Mouse (Mus musculus): ENCODE results near the gene Jam2. TPM values are rescaled to one million over a fixed set of nuclear protein-coding genes. Genes with fewer than 3 reads are reported as not detected.

Jam2 gene
- polyA plus RNA-seq, 1 experiment from 2014 or later = 43.1 TPM

GRCm38 (mm10) chr16:84793401-84793800, 19.5 kb downstream of the Jam2 start:
- no peaks in the 10 kb centered on the region for H3K4me1 ChIP-seq
- H3K9me3 ChIP-seq = no peaks in the 10 kb centered on the region
- WGBS = 88% methylated on average over 14 of the region's 14 CpGs
- no peak overlapping the region for H3K4me2 ChIP-seq
- no peak for ATAC-seq (ENCODE audit: low FRiP score)
- H3K9ac ChIP-seq = no peak overlapping the region
- peaks cover 4% of the 10 kb centered on the region for H3K36me3 ChIP-seq (replicated peaks)
- no peaks in the 10 kb centered on the region for H3K27me3 ChIP-seq
- no peak overlapping the region for H3K27ac ChIP-seq
- no peak overlapping the region for H3K4me3 ChIP-seq (replicated peaks)

- no peak for ATAC-seq (ENCODE audit: low FRiP score)
- no peaks in the 10 kb centered on the region for H3K4me1 ChIP-seq
- H3K27me3 ChIP-seq = no peaks in the 10 kb centered on the region
- H3K4me2 ChIP-seq = no peak overlapping the region
- 63% methylated on average over 3 of the region's 3 CpGs for WGBS
- no peak overlapping the region for H3K4me3 ChIP-seq (replicated peaks)
- peaks cover 4% of the 10 kb centered on the region for H3K36me3 ChIP-seq (replicated peaks)
- H3K9me3 ChIP-seq = no peaks in the 10 kb centered on the region
- H3K9ac ChIP-seq = no peak overlapping the region
- H3K27ac ChIP-seq = no peak overlapping the region
Observed at GRCm38 (mm10) chr16:84795337-84795736, 21.4 kb downstream of the Jam2 start.

- no peaks in the 10 kb centered on the region for H3K4me1 ChIP-seq
- no peak overlapping the region for H3K4me3 ChIP-seq (replicated peaks)
- no peak overlapping the region for H3K27ac ChIP-seq
- 83% methylated on average over 9 of the region's 9 CpGs for WGBS
- no peak overlapping the region for H3K4me2 ChIP-seq
- ATAC-seq (ENCODE audit: low FRiP score) = no peak
- no peaks in the 10 kb centered on the region for H3K9me3 ChIP-seq
- H3K9ac ChIP-seq = no peak overlapping the region
- H3K27me3 ChIP-seq = no peaks in the 10 kb centered on the region
- H3K36me3 ChIP-seq (replicated peaks) = no peaks in the 10 kb centered on the region
Observed at GRCm38 (mm10) chr16:84796678-84797077, 22.8 kb downstream of the Jam2 start.

GRCm38 (mm10) chr16:84800038-84800437, 26.1 kb downstream of the Jam2 start:
- 98% methylated on average over 1 of the region's 2 CpGs for WGBS

GRCm38 (mm10) chr16:84802217-84802616, 28.3 kb downstream of the Jam2 start:
- Histone ChIP-seq H3K36me3 (replicated peaks) (peaks cover 11% of the 10 kb centered on the region), H3K9ac (no peak overlapping the region), H3K4me3 (replicated peaks) (no peak overlapping the region), H3K9me3 (no peaks in the 10 kb centered on the region), H3K27me3 (no peaks in the 10 kb centered on the region), H3K4me1 (no peaks in the 10 kb centered on the region), H3K4me2 (no peak overlapping the region), H3K27ac (no peak overlapping the region)
- no peak for ATAC-seq (ENCODE audit: low FRiP score)
- 88% methylated on average over 6 of the region's 6 CpGs for WGBS

More at GRCm38 (mm10) chr16:84800038-84800437, 26.1 kb downstream of the Jam2 start:
- Histone ChIP-seq H3K4me3 (replicated peaks) (no peak overlapping the region), H3K9me3 (no peaks in the 10 kb centered on the region), H3K36me3 (replicated peaks) (no peaks in the 10 kb centered on the region), H3K27me3 (no peaks in the 10 kb centered on the region), H3K27ac (no peak overlapping the region), H3K4me2 (no peak overlapping the region), H3K9ac (no peak overlapping the region), H3K4me1 (no peaks in the 10 kb centered on the region)
- ATAC-seq (ENCODE audit: low FRiP score) = no peak

- no peak for ATAC-seq (ENCODE audit: low FRiP score)
- 92% methylated on average over 5 of the region's 5 CpGs for WGBS
- H3K36me3 ChIP-seq (replicated peaks) = peaks cover 27% of the 10 kb centered on the region
Observed at GRCm38 (mm10) chr16:84804866-84805265, 30.9 kb downstream of the Jam2 start.

GRCm38 (mm10) chr16:84806175-84806574, 32.3 kb downstream of the Jam2 start:
- Histone ChIP-seq H3K4me3 (replicated peaks) (no peak overlapping the region), H3K9ac (no peak overlapping the region), H3K4me1 (no peaks in the 10 kb centered on the region), H3K27me3 (no peaks in the 10 kb centered on the region), H3K4me2 (no peak overlapping the region), H3K36me3 (replicated peaks) (peaks cover 40% of the 10 kb centered on the region), H3K9me3 (no peaks in the 10 kb centered on the region), H3K27ac (no peak overlapping the region)
- ATAC-seq (ENCODE audit: low FRiP score) = no peak
- WGBS = 97% methylated on average over 3 of the region's 3 CpGs

More at GRCm38 (mm10) chr16:84804866-84805265, 30.9 kb downstream of the Jam2 start:
- no peaks in the 10 kb centered on the region for H3K4me1 ChIP-seq
- H3K9ac ChIP-seq = no peak overlapping the region
- no peaks in the 10 kb centered on the region for H3K9me3 ChIP-seq
- no peak overlapping the region for H3K4me2 ChIP-seq
- no peak overlapping the region for H3K27ac ChIP-seq
- no peaks in the 10 kb centered on the region for H3K27me3 ChIP-seq
- H3K4me3 ChIP-seq (replicated peaks) = no peak overlapping the region

GRCm38 (mm10) chr16:84807874-84808273, 34.0 kb downstream of the Jam2 start:
- no peaks in the 10 kb centered on the region for H3K27me3 ChIP-seq
- no peak for ATAC-seq (ENCODE audit: low FRiP score)
- peaks cover 49% of the 10 kb centered on the region for H3K36me3 ChIP-seq (replicated peaks)
- no peaks in the 10 kb centered on the region for H3K9me3 ChIP-seq
- no peaks in the 10 kb centered on the region for H3K4me1 ChIP-seq
- no peak overlapping the region for H3K9ac ChIP-seq
- H3K4me2 ChIP-seq = no peak overlapping the region
- H3K4me3 ChIP-seq (replicated peaks) = no peak overlapping the region
- 95% methylated on average over 7 of the region's 7 CpGs for WGBS
- H3K27ac ChIP-seq = no peak overlapping the region

- no peak overlapping the region for H3K4me2 ChIP-seq
- no peak overlapping the region for H3K27ac ChIP-seq
- ATAC-seq (ENCODE audit: low FRiP score) = no peak
- WGBS = 100% methylated on average over 1 of the region's 1 CpGs
- H3K9me3 ChIP-seq = no peaks in the 10 kb centered on the region
- H3K27me3 ChIP-seq = no peaks in the 10 kb centered on the region
- no peaks in the 10 kb centered on the region for H3K4me1 ChIP-seq
- peaks cover 52% of the 10 kb centered on the region for H3K36me3 ChIP-seq (replicated peaks)
- no peak overlapping the region for H3K9ac ChIP-seq
- H3K4me3 ChIP-seq (replicated peaks) = no peak overlapping the region
Observed at GRCm38 (mm10) chr16:84810254-84810653, 36.3 kb downstream of the Jam2 start.

GRCm38 (mm10) chr16:84813852-84814251, 39.9 kb downstream of the Jam2 start:
- H3K4me2 ChIP-seq = no peak overlapping the region
- no peak overlapping the region for H3K4me3 ChIP-seq (replicated peaks)
- no peak overlapping the region for H3K27ac ChIP-seq
- WGBS = 87% methylated on average over 8 of the region's 8 CpGs
- no peak for ATAC-seq (ENCODE audit: low FRiP score)
- H3K36me3 ChIP-seq (replicated peaks) = peaks cover 37% of the 10 kb centered on the region
- H3K27me3 ChIP-seq = no peaks in the 10 kb centered on the region
- no peak overlapping the region for H3K9ac ChIP-seq
- no peaks in the 10 kb centered on the region for H3K4me1 ChIP-seq
- no peaks in the 10 kb centered on the region for H3K9me3 ChIP-seq

- Histone ChIP-seq H3K9me3 (no peaks in the 10 kb centered on the region), H3K27me3 (no peaks in the 10 kb centered on the region), H3K9ac (no peak overlapping the region), H3K36me3 (replicated peaks) (peaks cover 39% of the 10 kb centered on the region), H3K4me2 (no peak overlapping the region), H3K4me1 (no peaks in the 10 kb centered on the region), H3K4me3 (replicated peaks) (no peak overlapping the region), H3K27ac (no peak overlapping the region)
- no peak for ATAC-seq (ENCODE audit: low FRiP score)
- 90% methylated on average over 8 of the region's 8 CpGs for WGBS
Observed at GRCm38 (mm10) chr16:84814511-84814910, 40.6 kb downstream of the Jam2 start.

- 34% methylated on average over 7 of the region's 7 CpGs for WGBS
- Histone ChIP-seq H3K4me2 (no peak overlapping the region), H3K4me3 (replicated peaks) (no peak overlapping the region), H3K36me3 (replicated peaks) (peaks cover 33% of the 10 kb centered on the region), H3K9me3 (no peaks in the 10 kb centered on the region), H3K27ac (no peak overlapping the region), H3K4me1 (no peaks in the 10 kb centered on the region), H3K27me3 (no peaks in the 10 kb centered on the region), H3K9ac (no peak overlapping the region)
- ATAC-seq (ENCODE audit: low FRiP score) = peak; percentile 77; the same call in 1 of the 2 replicates
Observed at GRCm38 (mm10) chr16:84817423-84817822, 43.5 kb downstream of the Jam2 start.

GRCm38 (mm10) chr16:84825009-84825408, 51.1 kb downstream of the Jam2 start:
- Histone ChIP-seq H3K4me1 (no peaks in the 10 kb centered on the region), H3K27ac (peak overlapping the region; percentile 42; the same call in 1 of the 2 replicates), H3K9ac (no peak overlapping the region), H3K27me3 (no peaks in the 10 kb centered on the region), H3K4me2 (no peak overlapping the region), H3K36me3 (replicated peaks) (peaks cover 79% of the 10 kb centered on the region), H3K9me3 (no peaks in the 10 kb centered on the region), H3K4me3 (replicated peaks) (no peak overlapping the region)
- WGBS = 73% methylated on average over 6 of the region's 6 CpGs
- no peak; the same call in 1 of the 2 replicates for ATAC-seq (ENCODE audit: low FRiP score)

Measured in forebrain, embryonic 12.5 days (tissue).